Mouse (Mus musculus) hindbrain, embryonic 10.5 days (tissue): ENCODE measurements around the gene Acadsb. TPM values are rescaled to one million over a fixed set of nuclear protein-coding genes. Genes with fewer than 3 reads are reported as not detected.
"Not testable (repeated sequence)": the region's sequence is repeated elsewhere in the genome, so short reads cannot be mapped to it uniquely, and the experiment has no call there.

Experiments
- DNase-seq: peaks from one replicate; pipeline ENCODE4 v3.0.0-alpha.2; 2017; ENCODE audit warnings: low spot score
- H3K27ac ChIP-seq: fragments of 300-500 bp; sonication (generic); 2 replicates; pipeline ENCODE4 v1.5.1; 2016; ENCODE audit warnings: mild to moderate bottlenecking, moderate library complexity
- H3K27me3 ChIP-seq: fragments of 300-500 bp; sonication (generic); 2 replicates; pipeline ENCODE4 v1.6.1; 2016; ENCODE audit warnings: mild to moderate bottlenecking; ENCODE audit not compliant: poor library complexity, insufficient read depth, severe bottlenecking
- H3K36me3 ChIP-seq: fragments of 300-500 bp; sonication (generic); 2 replicates; pipeline ENCODE4 v1.6.1; 2016; ENCODE audit warnings: mild to moderate bottlenecking, moderate library complexity
- H3K4me1 ChIP-seq: fragments of 300-500 bp; sonication (generic); replicated peaks from 2 replicates; pipeline ENCODE4 v1.6.1; 2016; ENCODE audit warnings: mild to moderate bottlenecking
- H3K4me3 ChIP-seq: fragments of 300-500 bp; sonication (generic); 2 replicates; pipeline ENCODE4 v1.5.1; 2016; ENCODE audit warnings: mild to moderate bottlenecking, moderate library complexity
- H3K9me3 ChIP-seq: fragments of 300-500 bp; sonication (generic); 2 replicates; pipeline ENCODE4 v1.6.1; 2016; ENCODE audit warnings: mild to moderate bottlenecking, moderate library complexity
- WGBS: fragments of 180-500 bp; shearing (Covaris S2); methylation state at CpG from one replicate; pipeline ENCODE4 v1.1.7; 2016; 5-methylcytosine and 5-hydroxymethylcytosine counted together
- polyA plus RNA-seq: library from polyadenylated mRNA; unstranded; fragments of >200 nt; fragmentation: Nextera tagmentation; extraction: Ambion mirVana; gene quantifications from 2 replicates; pipeline ENCODE4 v1.2.1, GENCODE M21; 2016

Acadsb gene
- polyA plus RNA-seq, 1 experiment from 2014 or later: 68.4 TPM

GRCm38 (mm10) chr7:131411941-131412270 is 1.5 kb downstream of the Acadsb start:
- 73% methylated on average over 2 of the region's 2 CpGs for WGBS
- DNase-seq: no peak
- Histone ChIP-seq H3K27ac (no peak overlapping the region), H3K27me3 (no peaks in the 10 kb centered on the region), H3K4me3 (no peak overlapping the region), H3K36me3 (no peaks in the 10 kb centered on the region), H3K9me3 (no peaks in the 10 kb centered on the region), H3K4me1 (peaks cover 22% of the 10 kb centered on the region)

GRCm38 (mm10) chr7:131416742-131417141 is 6.3 kb downstream of the Acadsb start:
- DNase-seq, H3K27me3 ChIP-seq, H3K4me3 ChIP-seq, H3K9me3 ChIP-seq, H3K36me3 ChIP-seq, H3K4me1 ChIP-seq, H3K27ac ChIP-seq: not testable (repeated sequence)

GRCm38 (mm10) chr7:131417605-131418004 is 7.2 kb downstream of the Acadsb start:
- Histone ChIP-seq H3K36me3 (no peaks in the 10 kb centered on the region), H3K27ac (no peak overlapping the region), H3K4me3 (no peak overlapping the region), H3K9me3 (no peaks in the 10 kb centered on the region), H3K4me1 (no peaks in the 10 kb centered on the region), H3K27me3 (no peaks in the 10 kb centered on the region)
- DNase-seq: no peak

GRCm38 (mm10) chr7:131424912-131425311 is 14.5 kb downstream of the Acadsb start:
- 84% methylated on average over 2 of the region's 2 CpGs for WGBS
- Histone ChIP-seq H3K36me3 (peaks cover 14% of the 10 kb centered on the region; the same call in 1 of the 2 replicates), H3K27me3 (no peaks in the 10 kb centered on the region), H3K4me3 (no peak overlapping the region), H3K4me1 (no peaks in the 10 kb centered on the region), H3K9me3 (no peaks in the 10 kb centered on the region), H3K27ac (no peak overlapping the region)
- no peak for DNase-seq

GRCm38 (mm10) chr7:131427331-131427730 is 16.9 kb downstream of the Acadsb start:
- Histone ChIP-seq H3K4me3 (no peak overlapping the region), H3K9me3 (no peaks in the 10 kb centered on the region), H3K36me3 (peaks cover 21% of the 10 kb centered on the region), H3K4me1 (no peaks in the 10 kb centered on the region), H3K27ac (no peak overlapping the region), H3K27me3 (no peaks in the 10 kb centered on the region)
- 87% methylated on average over 5 of the region's 5 CpGs for WGBS
- DNase-seq: no peak

GRCm38 (mm10) chr7:131432244-131432643 is 21.8 kb downstream of the Acadsb start:
- Histone ChIP-seq H3K4me1 (no peaks in the 10 kb centered on the region), H3K36me3 (peaks cover 12% of the 10 kb centered on the region), H3K27ac (no peak overlapping the region), H3K4me3 (no peak overlapping the region), H3K9me3 (no peaks in the 10 kb centered on the region), H3K27me3 (no peaks in the 10 kb centered on the region)
- DNase-seq: peak; percentile 43
- 29% methylated on average over 1 of the region's 1 CpGs for WGBS

- no peak overlapping the region for H3K4me3 ChIP-seq
- H3K4me1 ChIP-seq: no peaks in the 10 kb centered on the region
- WGBS: 83% methylated on average over 1 of the region's 1 CpGs
- no peaks in the 10 kb centered on the region for H3K9me3 ChIP-seq
- DNase-seq: no peak
- H3K36me3 ChIP-seq: peaks cover 7% of the 10 kb centered on the region
- no peak overlapping the region for H3K27ac ChIP-seq
- H3K27me3 ChIP-seq: no peaks in the 10 kb centered on the region
These were observed 23.9 kb downstream of the Acadsb start for GRCm38 (mm10) chr7:131434276-131434675.

- H3K27ac ChIP-seq: no peak overlapping the region
- H3K9me3 ChIP-seq: no peaks in the 10 kb centered on the region
- no peak for DNase-seq
- peaks cover 6% of the 10 kb centered on the region; the same call in 1 of the 2 replicates for H3K36me3 ChIP-seq
- H3K4me3 ChIP-seq: no peak overlapping the region
- 58% methylated on average over 3 of the region's 3 CpGs for WGBS
- no peaks in the 10 kb centered on the region for H3K27me3 ChIP-seq
- H3K4me1 ChIP-seq: no peaks in the 10 kb centered on the region
These were observed 26.6 kb downstream of the Acadsb start for GRCm38 (mm10) chr7:131437051-131437450.

- Histone ChIP-seq H3K27ac (no peak overlapping the region), H3K4me1 (no peaks in the 10 kb centered on the region), H3K27me3 (peaks cover 29% of the 10 kb centered on the region), H3K4me3 (no peak overlapping the region), H3K36me3 (no peaks in the 10 kb centered on the region), H3K9me3 (0 out of 2 replicates have a peak, but pooled peaks cover 2% of the 10 kb centered on the region)
- WGBS: 88% methylated on average over 5 of the region's 5 CpGs
- no peak for DNase-seq
These were observed 46.3 kb downstream of the Acadsb start for GRCm38 (mm10) chr7:131456714-131457113.

- H3K27me3 ChIP-seq: peaks cover 60% of the 10 kb centered on the region
- peak; percentile 11 for DNase-seq
These were observed 54.8 kb downstream of the Acadsb start for GRCm38 (mm10) chr7:131465117-131465601.

GRCm38 (mm10) chr7:131465735-131466134 is 55.3 kb downstream of the Acadsb start:
- Histone ChIP-seq H3K27ac (peak overlapping the region; percentile 79), H3K36me3 (no peaks in the 10 kb centered on the region), H3K4me1 (peaks cover 40% of the 10 kb centered on the region), H3K9me3 (peaks cover 9% of the 10 kb centered on the region), H3K27me3 (peaks cover 60% of the 10 kb centered on the region), H3K4me3 (no peak overlapping the region)
- WGBS: 40% methylated on average over 3 of the region's 3 CpGs
- DNase-seq: peak; percentile 54

More at GRCm38 (mm10) chr7:131465117-131465601, 54.8 kb downstream of the Acadsb start:
- peaks cover 40% of the 10 kb centered on the region for H3K4me1 ChIP-seq
- no peaks in the 10 kb centered on the region for H3K36me3 ChIP-seq
- 21% methylated on average over 3 of the region's 3 CpGs for WGBS
- H3K4me3 ChIP-seq: no peak overlapping the region
- peak overlapping the region; percentile 79 for H3K27ac ChIP-seq
- peaks cover 9% of the 10 kb centered on the region for H3K9me3 ChIP-seq

GRCm38 (mm10) chr7:131467312-131467711 is 56.9 kb downstream of the Acadsb start:
- no peaks in the 10 kb centered on the region for H3K36me3 ChIP-seq
- H3K9me3 ChIP-seq: peaks cover 1% of the 10 kb centered on the region
- no peak overlapping the region for H3K27ac ChIP-seq
- peaks cover 54% of the 10 kb centered on the region for H3K27me3 ChIP-seq
- WGBS: 87% methylated on average over 3 of the region's 3 CpGs
- no peak for DNase-seq
- H3K4me1 ChIP-seq: peaks cover 40% of the 10 kb centered on the region
- no peak overlapping the region for H3K4me3 ChIP-seq

GRCm38 (mm10) chr7:131469506-131469905 is 59.1 kb downstream of the Acadsb start:
- 70% methylated on average over 3 of the region's 3 CpGs for WGBS
- Histone ChIP-seq H3K4me1 (peaks cover 32% of the 10 kb centered on the region), H3K27me3 (peaks cover 44% of the 10 kb centered on the region), H3K27ac (no peak overlapping the region), H3K36me3 (no peaks in the 10 kb centered on the region), H3K4me3 (no peak overlapping the region), H3K9me3 (no peaks in the 10 kb centered on the region)
- DNase-seq: no peak

- 92% methylated on average over 5 of the region's 5 CpGs for WGBS
These were observed 61.1 kb downstream of the Acadsb start for GRCm38 (mm10) chr7:131471551-131471950.

More at GRCm38 (mm10) chr7:131471551-131471950, 61.1 kb downstream of the Acadsb start:
- Histone ChIP-seq H3K27ac (no peak overlapping the region), H3K27me3 (peaks cover 57% of the 10 kb centered on the region), H3K4me3 (no peak overlapping the region), H3K4me1 (peaks cover 12% of the 10 kb centered on the region), H3K36me3 (no peaks in the 10 kb centered on the region), H3K9me3 (no peaks in the 10 kb centered on the region)
- DNase-seq: no peak
